Mouse (Mus musculus) adrenal gland (tissue): ENCODE data around the gene A030005K14Rik.

ENCODE experiments used
- intact Hi-C: fragments of 180-260 bp; cut with DNase I; formaldehyde crosslinking; loops from one replicate; pipeline ENCODE4 v1.15.1; 2025
- long read RNA-seq, 2 experiments: library from polyadenylated mRNA; unstranded; transcript quantifications; one replicate each; pipeline ENCODE4 v2.0.0; 2020; ENCODE audit warnings: borderline replicate concordance in 1 of 2; ENCODE audit not compliant: insufficient replicate concordance in 1 of 2

Gene A030005K14Rik
- long read RNA-seq, experiment 1: 0 reads
- long read RNA-seq, experiment 2: 0 reads

- intact Hi-C loops: no loop called here
Measured at GRCm38 (mm10) chr1:83059278-83059677, at the start of gene A030005K14Rik. Gene A030005K14Rik (minus strand): TSS chr1:83059378.

- intact Hi-C loops: no loop called here
Measured at GRCm38 (mm10) chr1:83107410-83107978, 48.3 kb upstream of the A030005K14Rik start.

- intact Hi-C loops: no loop called here
Measured at GRCm38 (mm10) chr1:83105464-83105863, 46.3 kb upstream of the A030005K14Rik start.

DNA sequence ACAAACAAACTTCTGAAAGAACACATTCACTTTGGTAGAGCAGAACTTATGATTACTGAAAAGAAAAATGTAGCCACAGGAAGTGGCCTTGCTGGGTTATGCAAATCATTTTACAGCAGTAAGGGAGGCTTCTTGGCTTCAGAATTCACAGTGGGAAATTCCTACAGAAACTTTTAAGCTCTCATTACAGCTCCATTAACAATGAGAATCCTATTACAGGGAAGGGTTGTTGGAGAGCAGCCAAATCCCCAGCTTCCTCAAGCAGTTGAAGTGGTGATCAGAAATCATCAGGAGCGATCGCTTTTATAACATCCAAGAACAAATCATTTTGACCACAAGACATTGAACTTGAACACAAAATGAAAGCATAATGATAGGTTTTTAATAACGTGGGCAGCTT, 42.7 kb upstream of the A030005K14Rik start:
- intact Hi-C loops: no loop called here

DNA sequence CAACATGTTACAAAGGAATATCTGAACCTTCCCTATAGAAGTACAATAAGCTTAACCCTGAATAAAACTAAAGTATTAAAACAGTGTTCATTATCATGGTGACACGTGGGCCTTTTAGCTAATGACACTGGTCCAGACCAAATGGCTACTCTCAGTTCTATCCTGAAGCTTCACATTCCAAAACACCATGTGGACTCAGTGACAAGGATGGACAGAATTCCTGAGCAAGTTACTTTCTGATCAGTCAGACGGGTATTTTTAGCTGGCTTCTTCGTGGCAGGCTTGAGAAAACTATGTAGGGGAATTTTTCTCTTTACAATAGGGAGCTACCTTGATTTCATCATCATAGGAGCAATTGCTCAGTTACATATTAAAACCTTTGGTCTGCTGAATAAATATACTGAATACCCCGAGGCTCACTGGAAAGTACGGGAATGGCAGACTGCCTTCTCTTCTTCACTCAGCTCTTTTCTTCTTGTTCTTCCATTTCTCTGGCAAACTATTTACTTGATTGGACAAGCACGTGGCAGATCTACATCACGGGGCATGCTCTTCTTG, 40.5 kb upstream of the A030005K14Rik start:
- intact Hi-C loops: no loop called here

- intact Hi-C loops: no loop called here
Measured at GRCm38 (mm10) chr1:83099160-83099559, 40.0 kb upstream of the A030005K14Rik start.

DNA sequence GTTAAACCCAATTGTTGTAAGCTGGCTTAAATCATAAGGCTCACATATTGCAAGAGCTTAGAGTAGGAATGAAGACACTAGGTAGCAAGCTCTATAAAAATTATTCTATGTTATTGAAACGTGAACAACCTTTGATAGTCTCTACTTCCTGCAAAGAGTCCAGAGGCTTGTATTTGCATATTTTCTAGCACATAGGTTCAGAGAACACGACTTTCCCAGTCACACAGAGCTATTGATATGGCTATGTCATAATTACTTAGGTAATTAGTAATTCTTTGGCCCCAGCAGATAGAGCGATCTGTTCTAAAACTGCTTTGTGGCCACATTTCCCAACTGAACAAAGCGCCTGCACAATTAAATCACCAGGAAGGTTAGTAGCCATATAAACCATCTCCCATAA, 37.8 kb upstream of the A030005K14Rik start:
- intact Hi-C loops: no loop called here

DNA sequence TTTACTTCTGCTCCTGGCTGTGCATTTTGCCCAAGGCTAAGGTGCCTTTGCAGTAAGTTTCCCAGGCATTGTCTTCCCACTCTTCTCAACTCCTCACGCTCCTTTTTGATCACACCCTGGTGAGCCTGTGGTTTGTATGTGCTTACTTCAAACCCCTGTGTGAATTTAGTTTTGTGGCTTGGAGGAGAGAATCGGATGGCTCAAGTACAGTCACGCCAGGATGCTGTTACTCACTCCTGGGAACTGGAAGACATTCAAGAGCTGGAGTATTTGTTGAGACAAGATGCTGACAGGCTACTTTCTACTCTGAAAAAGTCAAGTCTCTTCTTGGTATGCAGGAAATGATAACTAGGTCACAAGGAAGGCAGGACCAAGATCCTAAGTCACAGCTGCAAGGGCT, 32.1 kb upstream of the A030005K14Rik start:
- intact Hi-C loops: no loop called here

DNA sequence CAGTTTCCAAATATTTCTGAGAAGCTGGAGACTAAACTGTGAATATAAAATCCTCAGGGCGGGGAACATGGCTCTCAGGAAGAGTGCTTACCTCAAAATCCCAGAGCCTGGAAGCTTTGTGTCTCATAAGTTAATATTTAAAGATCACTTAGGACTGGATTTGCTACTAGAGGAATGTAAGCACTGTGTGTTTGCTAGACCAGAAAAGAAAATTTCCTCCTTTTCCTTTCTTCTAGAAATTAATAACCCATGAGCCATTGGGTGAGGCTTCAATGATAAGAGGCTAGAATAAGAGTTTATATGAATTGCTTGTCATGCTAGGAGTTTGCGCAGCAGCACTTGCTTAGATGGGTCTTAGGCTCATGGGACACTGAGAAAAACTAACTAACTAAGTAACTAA, 25.6 kb upstream of the A030005K14Rik start:
- intact Hi-C loops: no loop called here

- intact Hi-C loops: loop anchor here (5.0 kb wide), 1 partner anchor 290 kb away; no protein-coding TSS in a partner anchor
Measured at GRCm38 (mm10) chr1:83077016-83077415, 17.8 kb upstream of the A030005K14Rik start.

GRCm38 (mm10) chr1:83076190-83076917, 17.2 kb upstream of the A030005K14Rik start:
- intact Hi-C loops: loop anchor here (5.0 kb wide), 1 partner anchor 289 kb away; no protein-coding TSS in a partner anchor

- intact Hi-C loops: loop anchor here (5.0 kb wide), 1 partner anchor 288 kb away; no protein-coding TSS in a partner anchor
Measured at GRCm38 (mm10) chr1:83075526-83076189, 16.5 kb upstream of the A030005K14Rik start.

- intact Hi-C loops: loop anchor here (5.0 kb wide), 1 partner anchor 85 kb away; no protein-coding TSS in a partner anchor
Measured at GRCm38 (mm10) chr1:83067205-83067604, 8.0 kb upstream of the A030005K14Rik start.

- intact Hi-C loops: loop anchor here (5.0 kb wide), 1 partner anchor 86 kb away; no protein-coding TSS in a partner anchor
Measured at GRCm38 (mm10) chr1:83066577-83066976, 7.4 kb upstream of the A030005K14Rik start.

DNA sequence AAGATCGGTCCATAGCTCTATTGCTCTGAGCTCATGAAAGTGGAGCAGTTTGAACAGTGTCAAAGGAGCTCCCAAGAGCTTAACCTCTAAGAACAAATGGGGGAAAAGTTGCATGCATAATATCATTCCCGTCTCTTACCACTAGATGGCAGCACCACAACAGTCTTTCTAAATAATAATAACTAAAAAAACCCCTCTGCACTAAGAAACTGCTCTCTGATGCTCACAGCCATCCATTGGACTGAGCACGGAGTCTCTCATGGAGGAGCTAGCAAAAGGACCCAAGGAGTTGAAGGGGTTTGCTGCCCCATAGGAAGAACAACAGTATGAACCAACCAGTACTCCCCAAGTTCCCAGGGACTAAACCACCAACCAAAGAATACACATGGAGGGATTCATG, 5.7 kb upstream of the A030005K14Rik start:
- intact Hi-C loops: loop anchor here (2.0 to 5.0 kb wide), 3 partner anchors 87 to 652 kb away; no protein-coding TSS in a partner anchor

DNA sequence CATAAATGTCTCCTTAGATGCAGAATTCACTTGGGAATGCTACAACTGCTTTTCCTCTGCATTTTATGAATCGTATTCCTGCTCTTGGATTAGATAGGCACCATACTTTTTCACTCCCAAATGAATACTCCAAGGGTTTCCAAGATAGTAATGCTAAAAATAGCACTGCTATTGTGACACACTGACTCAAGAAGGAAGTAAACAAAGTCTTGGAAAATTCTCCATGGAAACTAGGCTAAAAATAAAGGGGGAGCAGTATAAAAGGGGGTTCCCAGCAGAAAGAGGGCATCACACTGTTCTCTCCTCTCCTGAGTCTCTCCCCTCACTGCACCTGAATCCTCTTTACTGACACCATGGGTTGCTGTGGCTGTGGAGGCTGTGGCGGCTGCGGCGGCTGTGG, 1.5 kb upstream of the A030005K14Rik start, which contains the start of gene Krtap28-13:
Gene Krtap28-13 (plus strand): TSS at position 288 of the 400 bp plus-strand sequence.
- intact Hi-C loops: loop anchor here (5.0 kb wide), 1 partner anchor 657 kb away; no protein-coding TSS in a partner anchor

GRCm38 (mm10) chr1:83058481-83058880, 697 bp downstream of the A030005K14Rik start:
- intact Hi-C loops: no loop called here

DNA sequence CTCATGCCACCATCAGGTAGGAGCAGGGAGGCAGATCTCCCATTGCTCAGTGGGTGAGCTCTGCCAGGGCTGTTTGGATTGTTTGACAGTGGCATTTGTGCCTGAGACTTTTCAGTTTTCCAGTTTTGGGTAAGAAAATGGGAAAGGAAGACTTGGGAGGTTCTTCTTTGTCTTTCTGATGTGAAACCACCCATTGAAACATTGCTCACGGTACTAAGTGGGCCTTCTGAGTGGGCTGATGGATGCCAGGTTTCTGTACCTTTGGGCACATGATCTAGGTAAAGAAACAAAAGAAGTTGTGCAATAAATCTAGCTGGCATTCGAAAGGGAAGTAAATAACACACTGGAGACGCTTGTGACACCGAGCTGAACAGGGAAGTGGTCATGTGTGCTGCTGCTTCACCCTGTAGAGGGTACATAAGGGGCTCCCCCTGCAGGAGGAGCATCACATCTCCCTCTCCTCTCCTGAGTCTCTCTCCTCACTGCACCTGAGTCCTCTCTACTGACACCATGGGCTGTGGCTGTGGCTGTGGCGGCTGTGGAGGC, 14.2 kb downstream of the A030005K14Rik start, which contains the start of gene Gm47969:
Gene Gm47969 (plus strand): TSS at position 51 of the 546 bp plus-strand sequence.
- intact Hi-C loops: no loop called here

GRCm38 (mm10) chr1:83042380-83042779, 16.8 kb downstream of the A030005K14Rik start, which contains the start of gene Krtap28-10:
Gene Krtap28-10 (minus strand): TSS chr1:83042480.
- intact Hi-C loops: no loop called here

- intact Hi-C loops: no loop called here
Measured at GRCm38 (mm10) chr1:83039080-83039479, 20.1 kb downstream of the A030005K14Rik start.
